Mouse (Mus musculus): Measurements from ENCODE around the gene Smarcb1.
A peak's percentile ranks its signal among the peaks of the same experiment; 100 is the strongest.

The Smarcb1 gene

DNA sequence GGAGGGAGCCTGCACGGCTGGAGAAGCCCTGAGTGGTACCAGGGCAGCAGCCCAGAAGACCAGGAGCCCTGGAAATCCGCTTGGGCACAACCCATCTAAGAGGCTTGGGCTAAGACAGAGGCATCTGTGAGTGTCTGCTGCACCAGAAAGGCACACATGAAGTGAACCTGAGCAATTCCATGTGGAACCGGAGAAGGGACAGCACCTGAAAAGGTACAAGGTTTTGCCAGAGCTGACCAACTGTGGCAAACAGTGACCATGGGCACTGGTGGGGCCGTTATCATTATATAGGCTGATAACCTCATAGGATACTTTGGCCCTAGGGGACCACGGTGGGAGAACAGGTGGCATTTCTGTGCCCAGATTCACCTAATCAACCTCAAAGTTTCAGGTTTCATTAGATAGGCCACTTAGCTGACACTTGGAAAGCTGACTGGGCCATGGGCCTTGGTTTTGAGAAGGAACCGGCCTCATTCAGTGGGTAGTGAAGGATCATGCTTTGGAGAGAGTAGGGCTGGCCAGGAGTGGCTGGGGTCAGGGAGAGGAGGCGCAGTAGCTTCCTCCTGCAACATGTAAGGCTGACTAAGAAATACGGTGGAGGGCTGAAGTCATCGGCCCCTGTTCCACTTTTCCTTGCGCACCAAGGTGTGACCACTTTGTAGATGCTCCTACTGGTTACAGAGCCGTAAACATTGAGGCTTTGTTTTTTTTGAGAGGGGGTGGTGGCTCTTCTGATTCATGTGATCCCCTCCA is 65.1 kb downstream of the Smarcb1 start:
- no peak for DNase-seq (ENCODE audit: low spot score)

DNA sequence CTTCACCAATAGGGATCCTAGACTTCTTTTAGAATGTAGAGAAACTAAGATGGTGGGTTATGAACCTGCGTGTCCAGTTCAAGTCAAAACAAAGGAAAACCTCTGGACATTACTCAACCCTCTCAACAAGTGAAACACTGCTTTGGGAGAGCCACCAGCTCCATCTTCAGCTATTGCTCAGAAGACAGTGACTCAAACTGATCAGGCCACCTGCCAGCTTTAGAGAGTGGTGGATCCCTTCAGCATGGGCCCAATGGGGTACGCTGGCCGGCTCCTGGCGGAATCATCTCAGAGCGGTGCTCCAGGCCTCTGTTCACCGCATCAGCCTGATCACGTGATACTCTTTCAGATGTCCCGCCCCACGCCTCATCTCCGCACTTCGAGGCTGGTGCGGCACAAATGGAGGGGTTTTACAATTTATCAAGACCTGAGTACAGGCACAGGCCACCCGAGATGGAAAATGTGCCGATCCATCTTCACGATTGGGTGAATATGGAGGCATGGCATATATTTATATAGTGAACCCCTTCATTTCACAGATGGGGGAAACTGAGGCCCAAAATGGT is 65.9 kb downstream of the Smarcb1 start:
- no peak for DNase-seq (ENCODE audit: low spot score)

DNA sequence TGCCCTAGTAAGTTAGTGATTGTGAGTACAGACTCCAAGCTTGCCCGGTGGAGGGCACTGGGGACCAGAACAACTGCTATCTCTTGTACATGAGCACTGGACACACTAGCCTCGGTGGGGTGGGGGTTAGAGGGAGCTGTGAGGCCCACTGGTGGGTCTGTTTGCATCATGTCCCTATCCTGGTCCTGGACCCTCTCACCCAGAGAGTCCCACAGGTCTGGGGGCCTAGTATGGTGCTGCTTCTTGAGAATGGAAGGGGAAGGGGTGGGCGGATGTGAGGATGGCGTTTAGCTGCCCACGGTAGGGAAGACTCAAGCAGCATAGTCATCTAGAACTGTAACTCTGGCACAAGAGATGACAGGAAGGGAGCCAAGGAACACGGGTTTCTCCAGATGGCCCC is 66.6 kb downstream of the Smarcb1 start:
- DNase-seq (ENCODE audit: low spot score) = no peak

DNA sequence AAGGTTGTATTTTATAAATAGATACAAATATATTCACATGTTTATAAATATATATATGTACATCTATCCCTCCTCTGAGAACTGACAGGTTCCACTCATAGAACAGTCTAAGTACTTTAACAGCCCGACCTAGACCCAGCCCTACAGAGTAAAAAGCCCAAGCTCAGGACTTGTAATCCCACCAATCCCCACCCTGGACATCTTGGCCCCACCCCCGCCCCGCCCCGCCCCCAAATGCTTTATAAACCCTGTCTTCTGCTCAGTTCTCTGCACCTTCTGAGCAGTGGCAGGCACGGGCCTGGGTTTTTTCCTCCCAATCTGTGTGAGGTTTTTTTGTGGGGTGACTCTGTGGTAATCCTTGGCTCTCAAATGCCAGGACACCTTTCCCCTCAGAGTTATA is 67.3 kb downstream of the Smarcb1 start:
- DNase-seq (ENCODE audit: low spot score) = no peak

DNA sequence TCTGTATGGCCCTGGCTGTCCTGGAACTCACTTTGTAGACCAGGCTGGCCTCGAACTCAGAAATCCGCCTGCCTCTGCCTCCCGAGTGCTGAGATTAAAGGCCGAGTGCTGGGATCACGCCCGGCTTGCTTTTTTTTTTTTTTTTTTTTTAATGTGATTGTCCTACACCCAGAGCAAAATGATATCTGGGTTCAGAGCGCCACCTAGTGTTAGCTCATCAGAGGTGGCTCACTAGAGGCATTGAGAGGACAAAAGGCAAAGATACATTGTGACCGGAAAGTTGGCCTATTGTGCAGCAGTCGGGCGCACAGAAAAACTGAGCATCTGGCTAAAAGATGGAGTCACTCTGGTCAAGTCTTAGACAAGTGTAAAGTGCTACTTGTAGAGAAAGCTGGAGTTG is 68.0 kb downstream of the Smarcb1 start:
- peak; percentile 88 for DNase-seq (ENCODE audit: low spot score)

DNA sequence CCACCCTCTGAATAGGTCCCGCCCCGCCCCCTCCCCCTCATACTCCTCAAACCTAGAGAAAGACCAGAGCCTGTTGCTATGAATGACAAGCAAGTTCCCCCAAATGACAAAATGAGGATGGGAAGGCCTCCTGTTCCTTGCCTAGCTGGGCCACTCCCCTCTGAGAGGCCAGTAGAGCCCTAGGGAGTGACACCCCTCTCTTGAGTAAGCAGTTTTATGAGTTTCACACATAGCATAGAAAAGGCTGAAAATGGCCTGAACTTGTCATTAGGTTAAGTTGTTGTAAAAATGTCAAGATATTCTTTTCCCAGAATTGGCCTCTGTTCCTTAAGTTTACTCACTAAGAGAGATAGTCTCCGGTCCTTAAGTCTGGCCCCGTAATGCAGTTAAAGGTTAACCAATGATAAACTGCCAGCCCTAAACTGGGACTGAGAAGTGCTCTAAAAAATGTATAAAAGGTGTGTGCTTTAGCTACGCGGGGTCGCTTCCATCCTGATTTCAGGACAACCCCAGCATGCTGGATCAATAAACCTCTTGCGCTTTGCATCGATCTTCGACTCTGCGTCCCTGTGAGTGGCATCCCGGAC is 68.8 kb downstream of the Smarcb1 start:
- DNase-seq (ENCODE audit: low spot score) = no peak

DNA sequence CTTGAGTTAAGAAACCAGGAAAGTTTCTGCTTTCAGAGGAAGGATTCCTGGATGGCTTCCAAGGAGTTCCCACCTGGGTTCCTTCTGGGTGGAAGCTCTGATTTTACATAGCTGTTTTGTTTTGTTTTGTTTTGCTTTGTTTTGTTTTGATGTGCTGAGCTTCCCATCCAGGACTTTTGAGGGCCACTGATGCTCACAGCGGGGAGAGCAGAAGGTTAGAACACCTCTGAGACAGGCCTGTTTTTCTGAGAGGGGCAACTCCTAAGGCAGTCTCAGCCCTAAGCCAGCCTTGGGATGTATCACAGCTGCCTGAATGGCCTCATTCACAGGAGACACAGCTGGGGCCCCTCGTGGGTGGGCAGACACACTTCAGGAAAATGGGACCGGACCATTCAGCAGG is 69.7 kb downstream of the Smarcb1 start:
- no peak for DNase-seq (ENCODE audit: low spot score)

DNA sequence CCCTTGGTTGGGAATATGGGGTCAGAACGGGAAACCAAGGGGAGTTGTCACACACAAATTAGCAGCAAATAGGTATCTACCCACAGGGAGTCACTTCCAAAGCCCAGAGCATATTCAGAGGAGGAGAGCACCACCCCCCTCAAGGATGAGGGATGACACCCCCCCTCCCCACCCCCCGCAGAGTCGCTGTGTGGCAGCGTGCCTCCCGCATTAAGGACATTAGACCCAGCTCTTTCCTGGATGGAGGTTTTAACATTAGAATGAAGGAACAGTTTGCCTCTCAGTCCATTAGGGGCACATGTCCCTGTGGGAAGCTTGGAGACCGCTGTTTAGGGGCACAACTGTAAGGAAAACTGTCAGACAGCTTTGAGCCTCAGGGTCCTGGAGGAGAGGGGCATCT is 70.3 kb downstream of the Smarcb1 start:
- DNase-seq (ENCODE audit: low spot score) = no peak

DNA sequence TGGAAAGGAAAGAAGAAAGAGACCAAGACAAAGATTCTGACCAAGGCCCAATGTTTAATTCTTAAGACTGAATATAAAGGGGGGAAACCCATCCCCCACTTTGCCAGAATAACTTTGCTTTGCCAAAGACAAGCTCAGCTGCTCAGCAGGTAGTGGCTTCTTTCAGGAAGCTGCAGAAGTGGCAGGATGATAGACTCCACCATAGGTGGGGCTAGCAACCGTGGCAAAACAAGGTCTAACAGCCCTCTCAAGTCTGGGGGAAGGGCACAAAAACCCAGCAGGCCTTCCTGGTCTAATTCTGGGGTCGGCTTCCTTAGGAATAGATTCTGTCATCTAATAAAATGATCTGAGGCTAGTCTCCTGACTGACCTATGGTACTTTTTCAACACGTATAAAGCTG is 73.0 kb downstream of the Smarcb1 start:
- DNase-seq (ENCODE audit: low spot score) = no peak

All from urinary bladder, postnatal 14 days (tissue).